Mouse (Mus musculus): Measurements from ENCODE around the gene Sh3bp4. TPM values are rescaled to one million over a fixed set of nuclear protein-coding genes. Genes with fewer than 3 reads are reported as not detected.

The Sh3bp4 gene
- total RNA-seq, 2 experiments from 2014 or later = not detected

- ATAC-seq (replicated peaks; ENCODE audit: low FRiP score, poor library complexity, severe bottlenecking) = no peak
These were observed 94.5 kb downstream of the Sh3bp4 start for GRCm38 (mm10) chr1:89164685-89165084.

DNA sequence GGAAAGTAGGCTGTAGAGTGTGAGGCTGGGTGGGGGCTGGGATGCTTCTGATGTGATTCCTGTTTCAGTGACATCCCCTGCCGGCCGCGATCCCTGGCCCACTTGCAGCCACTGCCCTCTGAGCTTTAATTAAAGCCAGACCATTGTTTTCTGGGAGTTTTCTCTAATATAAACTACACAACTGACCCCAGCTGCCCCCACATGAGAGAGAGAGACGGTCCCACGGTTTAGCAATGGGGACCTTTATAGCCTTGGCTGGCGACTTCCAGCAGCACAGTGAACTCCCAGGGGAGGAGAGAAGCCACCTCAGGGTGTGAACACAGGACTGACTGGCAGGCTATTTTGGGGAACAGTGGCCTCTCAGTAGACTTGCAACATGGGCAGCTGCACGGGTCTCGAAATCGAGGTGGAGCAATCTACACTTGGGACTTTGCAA lies 96.6 kb downstream of the Sh3bp4 start:
- ATAC-seq (replicated peaks; ENCODE audit: low FRiP score, poor library complexity, severe bottlenecking) = no peak

DNA sequence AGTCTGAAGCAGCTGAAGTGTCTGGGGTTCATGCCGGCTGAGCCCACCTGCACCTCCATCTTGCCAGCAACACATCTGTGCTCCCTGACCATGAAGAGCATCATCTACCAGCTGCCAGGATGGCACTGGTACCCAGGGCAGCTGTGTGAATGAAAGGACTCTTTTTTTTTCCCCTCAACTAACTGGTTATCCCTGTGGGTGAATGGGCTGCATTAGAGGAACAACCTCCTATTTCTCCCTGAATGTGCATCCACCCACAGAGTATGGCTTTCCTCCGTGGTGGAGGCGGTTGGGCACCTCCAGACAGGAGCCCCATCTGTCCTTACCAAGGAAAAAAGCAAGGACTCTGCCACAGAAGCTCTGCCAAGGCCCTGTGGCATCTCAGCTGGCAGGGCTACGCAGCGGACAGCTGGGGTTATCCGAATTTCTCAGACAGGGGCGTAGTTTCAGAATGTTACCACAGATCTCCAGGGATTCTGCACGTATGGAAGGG lies 101.1 kb downstream of the Sh3bp4 start:
- no peak for ATAC-seq (replicated peaks; ENCODE audit: low FRiP score, poor library complexity, severe bottlenecking)

DNA sequence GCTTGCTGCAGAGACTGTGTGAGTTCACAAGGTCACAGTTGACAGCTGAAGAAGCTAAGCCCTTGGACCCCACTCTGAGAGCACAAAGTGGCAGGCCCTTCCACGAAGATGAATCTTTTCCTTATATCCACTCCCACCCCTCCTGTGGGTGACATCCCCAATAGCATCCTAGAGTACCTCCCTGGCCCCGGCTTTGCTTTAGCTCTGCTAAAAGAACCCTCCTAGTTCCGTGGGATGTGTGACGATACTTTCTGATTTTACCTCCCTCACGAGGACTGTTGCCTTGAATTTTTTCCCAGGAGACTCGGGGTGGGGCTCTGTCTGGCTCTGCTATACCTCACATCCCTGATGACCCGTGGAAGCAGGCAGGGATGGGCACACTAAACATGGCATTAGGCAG lies 104.4 kb downstream of the Sh3bp4 start:
- no peak for ATAC-seq (replicated peaks; ENCODE audit: low FRiP score, poor library complexity, severe bottlenecking)

- no peak for ATAC-seq (replicated peaks; ENCODE audit: low FRiP score, poor library complexity, severe bottlenecking)
These were observed 105.1 kb downstream of the Sh3bp4 start for GRCm38 (mm10) chr1:89175355-89175754.

- no peak for ATAC-seq (replicated peaks; ENCODE audit: low FRiP score, poor library complexity, severe bottlenecking)
These were observed 113.1 kb downstream of the Sh3bp4 start for GRCm38 (mm10) chr1:89183261-89183831.

DNA sequence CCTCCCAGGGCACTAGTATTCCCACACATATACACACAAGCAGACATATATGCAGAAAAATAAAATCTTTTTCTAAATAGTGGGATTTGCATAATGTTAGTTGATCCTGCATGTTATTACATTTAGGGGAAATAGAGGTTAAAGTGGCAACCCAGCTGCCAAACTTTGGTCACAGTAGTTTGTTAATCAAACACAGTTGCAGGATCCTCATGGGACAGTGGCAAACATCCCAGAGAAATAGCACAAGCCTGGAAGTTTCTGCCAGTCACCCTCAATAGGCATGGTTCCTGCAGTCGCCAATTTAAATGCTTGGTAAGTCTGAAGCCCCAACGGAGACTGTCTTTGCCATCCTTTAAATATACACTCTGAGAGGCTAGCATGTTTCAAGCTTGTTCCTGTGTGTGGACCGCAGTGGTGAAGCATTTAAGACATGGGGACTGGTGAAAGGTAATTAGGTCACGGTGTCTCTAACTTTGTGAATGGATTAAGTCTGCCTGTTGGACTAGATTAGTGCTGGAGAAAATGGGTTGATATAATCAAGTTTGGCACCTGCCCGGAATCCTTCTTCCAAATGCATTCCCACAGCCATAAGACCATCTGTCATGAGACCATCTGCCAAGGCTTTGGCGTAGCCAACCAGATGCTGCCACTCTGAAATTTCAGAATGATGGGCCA lies 114.0 kb downstream of the Sh3bp4 start:
- ATAC-seq (replicated peaks; ENCODE audit: low FRiP score, poor library complexity, severe bottlenecking) = no peak

DNA sequence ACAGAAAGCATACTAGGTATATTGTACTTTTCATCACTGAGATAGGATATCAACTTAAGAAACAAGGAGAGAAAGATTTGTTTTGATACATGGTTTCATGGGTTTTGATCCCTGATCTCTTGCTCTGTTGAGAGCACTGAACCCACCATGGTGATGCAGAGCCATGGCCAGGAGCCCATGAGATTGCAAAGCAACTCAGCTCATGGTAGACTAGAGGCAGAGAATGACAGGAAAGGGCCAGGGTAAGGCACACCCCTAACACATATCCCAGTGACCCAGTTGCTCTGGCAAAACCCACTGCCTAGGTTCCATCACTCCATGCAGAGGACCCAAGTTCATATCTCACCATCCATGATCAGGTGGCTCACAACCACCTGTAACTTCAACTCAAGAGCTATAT lies 114.6 kb downstream of the Sh3bp4 start:
- no peak for ATAC-seq (replicated peaks; ENCODE audit: low FRiP score, poor library complexity, severe bottlenecking)

GRCm38 (mm10) chr1:89187441-89187840 lies 117.2 kb downstream of the Sh3bp4 start:
- ATAC-seq (replicated peaks; ENCODE audit: low FRiP score, poor library complexity, severe bottlenecking) = no peak

DNA sequence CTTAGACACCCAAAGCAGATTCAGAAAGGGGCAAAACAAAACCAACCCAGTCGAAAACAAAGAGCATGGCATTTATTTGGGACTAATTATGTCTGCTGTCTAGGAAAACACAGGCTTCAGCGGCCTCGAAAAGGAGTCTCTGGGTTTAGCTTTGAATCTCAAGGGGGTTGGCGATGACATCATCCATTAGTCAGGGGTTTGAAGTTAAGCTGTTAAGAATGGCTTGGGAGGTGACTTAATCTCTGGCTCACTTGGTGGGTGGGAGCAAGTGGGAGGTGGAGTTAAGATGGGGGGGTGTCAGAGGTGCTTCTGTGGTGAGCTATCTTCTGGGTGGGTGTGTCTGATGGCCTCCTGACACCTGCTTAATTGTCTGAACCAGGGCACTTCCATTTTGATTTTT lies 117.9 kb downstream of the Sh3bp4 start:
- no peak for ATAC-seq (replicated peaks; ENCODE audit: low FRiP score, poor library complexity, severe bottlenecking)

GRCm38 (mm10) chr1:89189204-89189603 lies 119.0 kb downstream of the Sh3bp4 start:
- no peak for ATAC-seq (replicated peaks; ENCODE audit: low FRiP score, poor library complexity, severe bottlenecking)

GRCm38 (mm10) chr1:89190621-89191020 lies 120.4 kb downstream of the Sh3bp4 start:
- ATAC-seq (replicated peaks; ENCODE audit: low FRiP score, poor library complexity, severe bottlenecking) = no peak

GRCm38 (mm10) chr1:89191127-89191740 lies 121.0 kb downstream of the Sh3bp4 start:
- ATAC-seq (replicated peaks; ENCODE audit: low FRiP score, poor library complexity, severe bottlenecking) = no peak

DNA sequence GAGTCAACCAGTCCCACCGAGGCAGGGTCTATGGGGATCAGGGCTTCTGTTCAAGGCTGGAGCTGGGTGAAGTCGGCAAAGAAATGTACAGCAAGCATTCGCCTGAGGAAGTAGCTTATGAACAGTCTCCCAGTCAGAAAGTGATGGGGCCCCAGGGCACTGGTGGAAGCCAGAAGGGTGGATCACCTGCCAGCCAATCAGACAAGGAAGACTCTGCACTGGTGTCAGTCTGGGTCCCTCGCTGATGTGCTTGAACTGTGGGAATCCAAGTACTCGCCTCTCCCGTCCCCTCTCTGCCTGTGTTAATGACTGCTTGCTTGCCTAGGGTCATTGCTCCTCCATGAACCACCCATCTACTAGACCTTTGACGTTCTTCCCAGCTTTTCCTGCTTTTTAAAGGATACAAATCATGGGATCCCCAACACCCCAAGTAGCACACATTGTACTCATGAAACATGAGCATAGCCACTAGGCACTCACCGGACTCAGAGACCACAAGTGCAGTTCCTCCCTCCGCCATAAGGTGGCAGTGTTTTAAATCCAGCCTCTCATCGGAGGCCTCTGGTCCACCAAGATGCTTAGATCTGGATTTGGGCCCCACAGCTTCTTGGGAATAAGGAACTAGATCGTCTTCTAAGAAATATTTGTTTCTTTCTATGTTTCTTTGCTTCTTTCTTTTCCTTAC lies 122.5 kb downstream of the Sh3bp4 start:
- ATAC-seq (replicated peaks; ENCODE audit: low FRiP score, poor library complexity, severe bottlenecking) = no peak

DNA sequence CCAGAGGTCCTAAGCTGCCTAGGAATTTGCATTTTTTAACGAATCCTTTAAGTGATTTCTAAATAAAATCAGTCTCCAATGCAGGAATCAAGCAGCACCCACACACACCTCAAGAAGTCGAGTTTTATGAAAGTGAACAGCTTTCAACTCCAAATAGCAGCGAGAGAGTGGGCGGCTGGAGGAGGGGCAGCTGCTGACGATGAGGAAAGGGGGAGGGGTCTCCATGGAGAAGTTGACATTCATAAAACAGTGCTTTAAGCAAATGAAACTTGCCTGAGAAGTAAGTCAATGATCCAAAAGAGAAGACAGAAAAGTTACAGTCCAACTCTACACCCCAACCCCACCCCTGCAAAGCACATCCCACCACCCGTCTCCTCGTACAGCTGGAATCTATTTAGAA lies 123.4 kb downstream of the Sh3bp4 start:
- no peak for ATAC-seq (replicated peaks; ENCODE audit: low FRiP score, poor library complexity, severe bottlenecking)

DNA sequence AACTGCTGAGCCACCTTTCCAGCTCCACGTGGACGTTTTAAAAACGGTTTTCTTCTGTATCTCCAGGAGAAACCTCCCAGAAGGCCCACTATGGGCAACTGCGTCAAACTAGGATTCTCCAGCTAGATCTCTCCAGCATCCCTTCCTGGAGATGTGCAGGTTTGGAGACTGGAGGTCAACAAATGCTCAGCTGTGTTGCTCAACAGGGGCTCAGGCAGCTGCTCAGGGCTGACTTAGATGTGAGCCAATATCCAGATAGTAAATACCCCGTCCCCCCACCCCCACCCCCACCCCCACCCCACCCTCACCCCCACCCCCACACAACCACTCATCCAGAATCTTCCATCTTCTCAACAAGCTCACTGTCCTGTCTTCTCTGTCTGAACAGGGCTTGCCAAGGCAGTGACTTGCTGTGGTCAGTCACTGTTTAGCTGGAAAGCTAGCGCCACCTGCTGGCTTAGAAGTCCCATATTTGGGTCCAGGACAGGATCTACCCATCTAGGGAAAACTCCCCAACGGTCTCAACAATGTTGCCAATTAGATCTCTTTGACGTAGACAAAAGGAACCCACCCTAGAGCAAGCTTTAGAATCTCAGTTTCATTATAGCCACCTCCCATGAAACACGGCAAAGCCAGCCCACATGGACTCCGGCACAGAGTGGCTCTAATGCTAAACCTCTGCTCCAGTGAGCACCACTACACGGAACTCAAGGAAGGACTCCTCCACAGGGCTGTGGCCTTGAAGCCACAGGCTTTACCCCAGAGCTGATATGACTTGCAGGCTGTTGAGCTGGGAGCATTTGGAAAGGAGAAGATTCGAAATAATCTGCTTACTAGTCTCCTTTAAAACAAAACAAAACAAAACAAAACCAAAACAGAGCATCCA lies 125.9 kb downstream of the Sh3bp4 start:
- no peak for ATAC-seq (replicated peaks; ENCODE audit: low FRiP score, poor library complexity, severe bottlenecking)

Data from erythroid progenitor cell, adult 5-6 weeks (primary cell).